ENCODE assay signal across 8 mouse cellular contexts in genomic region chr6:54809531-54810313, GRCm38 (mm10). TPM values are rescaled to one million over a fixed set of nuclear protein-coding genes. Genes with fewer than 3 reads are reported as not detected.
DNase-seq lines count a peak whose midpoint lies in the region; ATAC-seq and TF ChIP-seq lines count a peak whose summit lies in the region.
"Had no signal": no experiment of that assay in that cellular context is flagged by ENCODE, and none has a peak within 500 bp of the region (broad histone marks: within the 10 kb centered on the region; RNA-seq: fewer than 3 reads in every experiment).

No protein-coding gene starts in this region.

- no peaks in the 10 kb centered on the region for H3K27me3 ChIP-seq in neural tube, embryonic 14.5 days (ENCODE audit: control insufficient read depth, insufficient read depth, low read length)
- no peaks in the 10 kb centered on the region for H3K27me3 ChIP-seq in intestine, postnatal 0 days (replicated peaks; ENCODE audit: control insufficient read depth, insufficient read depth, low read length)
- H3K27me3 ChIP-seq in lung, postnatal 0 days (replicated peaks; ENCODE audit: insufficient read depth, low read length) = no peaks in the 10 kb centered on the region
- H3K27me3 ChIP-seq: embryonic facial prominence, embryonic 15.5 days had no signal

- TF ChIP-seq EP300 in lung, postnatal 0 days (IDR thresholded peaks at IDR 0.05) = no peak

- peak; percentile 74 for TF ChIP-seq CTCF in intestine, postnatal 0 days (IDR thresholded peaks at IDR 0.05; ENCODE audit: low read depth)
- peak; percentile 67 for TF ChIP-seq CTCF in lung, postnatal 0 days (IDR thresholded peaks at IDR 0.05)

- ATAC-seq in neural tube, embryonic 14.5 days (ENCODE audit: low read depth) = peak; percentile 62
- ATAC-seq in intestine, postnatal 0 days = no peak
- peak; percentile 49 for ATAC-seq in lung, postnatal 0 days

- no peaks in the 10 kb centered on the region; the same call in 1 of the 2 replicates for H3K4me1 ChIP-seq in neural tube, embryonic 14.5 days (ENCODE audit: control insufficient read depth, insufficient read depth, low read length)
- peaks cover 5% of the 10 kb centered on the region for H3K4me1 ChIP-seq in intestine, postnatal 0 days (replicated peaks; ENCODE audit: control insufficient read depth, insufficient read depth, low read length)
- H3K4me1 ChIP-seq in lung, postnatal 0 days (ENCODE audit: insufficient read depth, low read depth, low read length) = peaks cover 17% of the 10 kb centered on the region; the same call in 1 of the 2 replicates

- no peaks in the 10 kb centered on the region for H3K36me3 ChIP-seq in neural tube, embryonic 14.5 days (ENCODE audit: control insufficient read depth, insufficient read depth, low read length)
- H3K36me3 ChIP-seq in intestine, postnatal 0 days (ENCODE audit: control insufficient read depth, insufficient read depth) = no peaks in the 10 kb centered on the region
- H3K36me3 ChIP-seq in lung, postnatal 0 days (ENCODE audit: insufficient read depth, low read length) = no peaks in the 10 kb centered on the region
- H3K36me3 ChIP-seq: embryonic facial prominence, embryonic 15.5 days had no signal

- 69% methylated on average over 7 of the region's 7 CpGs for WGBS in neural tube, embryonic 14.5 days
- WGBS in intestine, postnatal 0 days = 57% methylated on average over 7 of the region's 7 CpGs
- WGBS in lung, postnatal 0 days = 64% methylated on average over 7 of the region's 7 CpGs

- no peak overlapping the region for H3K9ac ChIP-seq in neural tube, embryonic 14.5 days (replicated peaks; ENCODE audit: low read depth, low read length)
- no peak overlapping the region for H3K9ac ChIP-seq in intestine, postnatal 0 days (ENCODE audit: low read depth, low read length)
- no peak overlapping the region for H3K9ac ChIP-seq in lung, postnatal 0 days (replicated peaks; ENCODE audit: low read depth)
- H3K9ac ChIP-seq: embryonic facial prominence, embryonic 15.5 days had no signal

- no peak for DNase-seq in neural tube, embryonic 10.5 days (ENCODE audit: extremely low spot score, low spot score)
- peak; percentile 90 for DNase-seq in adipocyte (ENCODE audit: low spot score)
- peak; percentile 65 to 77 for DNase-seq in cerebellum, postnatal 25 days
- peak; percentile 44 for DNase-seq in lung, postnatal 0 days (ENCODE audit: low spot score)
- peak; percentile 72 for DNase-seq in testis, postnatal 14 days (ENCODE audit: low spot score)

- H3K27ac ChIP-seq in neural tube, embryonic 14.5 days (ENCODE audit: low read depth, low read length) = no peak overlapping the region
- no peak overlapping the region for H3K27ac ChIP-seq in intestine, postnatal 0 days (ENCODE audit: low read depth, low read length)
- no peak overlapping the region for H3K27ac ChIP-seq in lung, postnatal 0 days (ENCODE audit: low read length)
- H3K27ac ChIP-seq: embryonic facial prominence, embryonic 15.5 days had no signal

- no peak overlapping the region for H3K4me2 ChIP-seq in neural tube, embryonic 14.5 days (ENCODE audit: low read depth, low read length)
- no peak overlapping the region for H3K4me2 ChIP-seq in intestine, postnatal 0 days (replicated peaks; ENCODE audit: low read depth)
- no peak overlapping the region for H3K4me2 ChIP-seq in lung, postnatal 0 days (replicated peaks; ENCODE audit: low read depth, low read length)
- H3K4me2 ChIP-seq: embryonic facial prominence, embryonic 15.5 days had no signal

- no peaks in the 10 kb centered on the region for H3K9me3 ChIP-seq in neural tube, embryonic 14.5 days (ENCODE audit: control insufficient read depth, low read length)
- H3K9me3 ChIP-seq in intestine, postnatal 0 days (ENCODE audit: control insufficient read depth) = no peaks in the 10 kb centered on the region
- no peaks in the 10 kb centered on the region for H3K9me3 ChIP-seq in lung, postnatal 0 days (ENCODE audit: low read length)
- H3K9me3 ChIP-seq: embryonic facial prominence, embryonic 15.5 days had no signal

- no peak overlapping the region for H3K4me3 ChIP-seq in neural tube, embryonic 14.5 days (ENCODE audit: low read depth, low read length)
- H3K4me3 ChIP-seq in intestine, postnatal 0 days (ENCODE audit: low read depth, low read length) = no peak overlapping the region
- H3K4me3 ChIP-seq in lung, postnatal 0 days (ENCODE audit: low read depth, low read length) = no peak overlapping the region
- H3K4me3 ChIP-seq: embryonic facial prominence, embryonic 15.5 days had no signal

RNA-seq across cellular contexts. Expression of gene Znrf2, which starts 7.0 kb away (rescaled TPM):
- 6.6 and 8.0 TPM in 2 replicates for polyA plus RNA-seq in neural tube, embryonic 14.5 days (2014; fragmentation: Nextera tagmentation; extraction: Ambion mirVana)
- polyA plus RNA-seq in intestine, postnatal 0 days (2015; fragmentation: Nextera tagmentation; extraction: Ambion mirVana) = 7.8 and 8.5 TPM in 2 replicates
- polyA plus RNA-seq in lung, postnatal 0 days (2015; fragmentation: Nextera tagmentation; extraction: Ambion mirVana) = 4.6 and 5.7 TPM in 2 replicates
